Mouse (Mus musculus): ENCODE data around the gene Hapln4.
A peak's percentile ranks its signal among the peaks of the same experiment; 100 is the strongest.

The Hapln4 gene

GRCm38 (mm10) chr8:70100241-70100640 lies 17.0 kb downstream of the Hapln4 start:
- no peak for DNase-seq

- DNase-seq, result peak; percentile 46 to 64
Measured at GRCm38 (mm10) chr8:70104506-70104905, 21.2 kb downstream of the Hapln4 start.

GRCm38 (mm10) chr8:70104922-70105321 lies 21.7 kb downstream of the Hapln4 start:
- no peak for DNase-seq

- no peak for DNase-seq
Measured at GRCm38 (mm10) chr8:70110451-70110850, 27.2 kb downstream of the Hapln4 start.

- DNase-seq, result no peak
Measured at GRCm38 (mm10) chr8:70111192-70111795, 28.0 kb downstream of the Hapln4 start.

GRCm38 (mm10) chr8:70112401-70113016 lies 29.3 kb downstream of the Hapln4 start:
- DNase-seq, result no peak

- DNase-seq, result no peak
Measured at GRCm38 (mm10) chr8:70114488-70114887, 31.2 kb downstream of the Hapln4 start.

- no peak for DNase-seq
Measured at GRCm38 (mm10) chr8:70114892-70115291, 31.6 kb downstream of the Hapln4 start.

GRCm38 (mm10) chr8:70117611-70118010 lies 34.4 kb downstream of the Hapln4 start:
- no peak for DNase-seq

GRCm38 (mm10) chr8:70118726-70119700 lies 35.8 kb downstream of the Hapln4 start:
- DNase-seq, result no peak

- DNase-seq, result peak in 1 of 2 experiments; percentile 27
Measured at GRCm38 (mm10) chr8:70120667-70121066, 37.4 kb downstream of the Hapln4 start, which contains the start of gene Ncan. Ncan (minus strand) TSS chr8:70120873.

GRCm38 (mm10) chr8:70122863-70123262 lies 39.6 kb downstream of the Hapln4 start:
- DNase-seq, result no peak

- no peak for DNase-seq
Measured at GRCm38 (mm10) chr8:70124992-70125391, 41.7 kb downstream of the Hapln4 start.

- no peak for DNase-seq
Measured at GRCm38 (mm10) chr8:70128435-70128834, 45.2 kb downstream of the Hapln4 start.

- no peak for DNase-seq
Measured at GRCm38 (mm10) chr8:70129309-70129952, 46.2 kb downstream of the Hapln4 start.

GRCm38 (mm10) chr8:70130066-70130465 lies 46.8 kb downstream of the Hapln4 start:
- DNase-seq, result no peak

- DNase-seq, result peak; percentile 72 to 85
Measured at GRCm38 (mm10) chr8:70131166-70131883, 48.1 kb downstream of the Hapln4 start, which contains the start of gene Nr2c2ap. Nr2c2ap (plus strand) TSS chr8:70131333.

GRCm38 (mm10) chr8:70134086-70134485 lies 50.8 kb downstream of the Hapln4 start:
- no peak for DNase-seq

- DNase-seq, result no peak
Measured at GRCm38 (mm10) chr8:70134931-70135330, 51.7 kb downstream of the Hapln4 start.

- DNase-seq, result no peak
Measured at GRCm38 (mm10) chr8:70136591-70136990, 53.3 kb downstream of the Hapln4 start.

- DNase-seq, result no peak
Measured at GRCm38 (mm10) chr8:70137890-70138289, 54.6 kb downstream of the Hapln4 start.

Measured in spleen, adult 18-20 months (tissue).